Mouse (Mus musculus) lung, embryonic 16.5 days (tissue): ENCODE results near the gene Mrps18b. TPM values are rescaled to one million over a fixed set of nuclear protein-coding genes. Genes with fewer than 3 reads are reported as not detected.
A peak's percentile ranks its signal among the peaks of the same experiment; 100 is the strongest.
"Not testable (repeated sequence)": the region's sequence is repeated elsewhere in the genome, so short reads cannot be mapped to it uniquely, and the experiment has no call there.

Experiments
- ATAC-seq: fragments of 200-750 bp; cut with Nextera tagmentation; 2 replicates; pipeline ENCODE4 v1.8.0; 2017; ENCODE audit warnings: low read depth, mild to moderate bottlenecking, moderate library complexity
- H3K27ac ChIP-seq: fragments of 300-500 bp; sonication (generic); 2 replicates; pipeline ENCODE4 v1.5.1; 2014; ENCODE audit warnings: mild to moderate bottlenecking, control low read depth, low read length
- H3K27me3 ChIP-seq: fragments of 300-500 bp; sonication (generic); 2 replicates; pipeline ENCODE4 v1.6.1; 2014; ENCODE audit warnings: low read depth, low read length, mixed read lengths; ENCODE audit not compliant: control insufficient read depth, insufficient read depth
- H3K36me3 ChIP-seq: fragments of 300-500 bp; sonication (generic); 2 replicates; pipeline ENCODE4 v1.6.1; 2014; ENCODE audit warnings: low read length; ENCODE audit not compliant: control insufficient read depth, insufficient read depth
- H3K4me1 ChIP-seq: fragments of 300-500 bp; sonication (generic); replicated peaks from 2 replicates; pipeline ENCODE4 v1.6.1; 2014; ENCODE audit warnings: low read length, mixed read lengths; ENCODE audit not compliant: control insufficient read depth, insufficient read depth
- H3K4me2 ChIP-seq: fragments of 300-500 bp; sonication (generic); 2 replicates; pipeline ENCODE4 v1.6.1; 2014; ENCODE audit warnings: low read depth, low read length, control low read depth
- H3K4me3 ChIP-seq: fragments of 300-500 bp; sonication (generic); 2 replicates; pipeline ENCODE4 v1.5.1; 2014; ENCODE audit warnings: mild to moderate bottlenecking, low read length, control low read depth
- H3K9ac ChIP-seq: fragments of 300-500 bp; sonication (generic); 2 replicates; pipeline ENCODE4 v1.6.1; 2014; ENCODE audit warnings: low read length, control low read depth
- H3K9me3 ChIP-seq: fragments of 300-500 bp; sonication (generic); 2 replicates; pipeline ENCODE4 v1.6.1; 2016; ENCODE audit warnings: low read length; ENCODE audit not compliant: control insufficient read depth
- WGBS: fragments of 180-500 bp; shearing (Covaris S2); extraction: QIAGEN DNeasy Blood & Tissue Kit; methylation state at CpG from one replicate; pipeline ENCODE4 v1.1.7; 2014; 5-methylcytosine and 5-hydroxymethylcytosine counted together
- polyA plus RNA-seq: library from polyadenylated mRNA; unstranded; fragments of >200 nt; fragmentation: Nextera tagmentation; extraction: Ambion mirVana; gene quantifications from 2 replicates; pipeline ENCODE4 v1.2.1, GENCODE M21; 2015

Gene Mrps18b
- 67.5 and 73.1 TPM in 2 replicates for polyA plus RNA-seq

GRCm38 (mm10) chr17:35916297-35917142, at the start of gene Mrps18b, which contains the start of gene Ppp1r10:
Gene Mrps18b, minus strand, starts transcription at chr17:35916389.
Gene Ppp1r10, plus strand, starts transcription at chr17:35916434.
- Histone ChIP-seq H3K27me3 (no peaks in the 10 kb centered on the region), H3K36me3 (peaks cover 10% of the 10 kb centered on the region; the same call in 1 of the 2 replicates), H3K27ac (peak within 1 kb of the TSS; percentile 97), H3K4me3 (peak within 1 kb of the TSS; percentile 85), H3K4me1 (peaks cover 26% of the 10 kb centered on the region), H3K9me3 (no peaks in the 10 kb centered on the region), H3K9ac (peak within 1 kb of the TSS; percentile 94), H3K4me2 (peak within 1 kb of the TSS; percentile 98)
- peak; percentile 96 for ATAC-seq
- WGBS, result 0% methylated on average over 76 of the region's 83 CpGs

DNA sequence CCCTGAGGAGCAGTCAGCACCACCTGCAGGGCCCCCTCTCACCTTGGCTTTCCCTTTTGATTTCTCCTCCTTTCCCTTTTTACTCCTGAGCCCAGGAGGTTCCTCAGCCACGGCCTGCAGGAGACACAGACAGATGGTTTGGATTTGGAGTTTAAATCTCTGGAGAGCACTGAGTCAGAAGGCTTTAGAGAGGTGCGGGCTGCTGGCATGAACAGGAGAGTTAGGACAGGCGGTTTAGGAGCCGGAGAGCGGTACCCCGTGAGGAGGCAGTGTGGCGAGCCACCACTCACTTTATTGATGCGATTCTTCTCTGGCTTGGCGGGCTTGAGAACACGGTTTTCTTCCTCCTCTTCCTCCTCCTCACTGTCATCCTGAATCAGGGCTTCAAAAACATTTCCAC, 47.1 kb upstream of the Mrps18b start:
- H3K27me3 ChIP-seq, result no peaks in the 10 kb centered on the region
- H3K9ac ChIP-seq, result no peak overlapping the region
- no peak overlapping the region for H3K4me2 ChIP-seq
- no peak for ATAC-seq
- WGBS, result 93% methylated on average over 10 of the region's 10 CpGs
- no peak overlapping the region for H3K4me3 ChIP-seq
- H3K4me1 ChIP-seq, result peaks cover 1% of the 10 kb centered on the region; the same call in 1 of the 2 replicates
- H3K27ac ChIP-seq, result no peak overlapping the region
- H3K36me3 ChIP-seq, result peaks cover 44% of the 10 kb centered on the region
- H3K9me3 ChIP-seq, result no peaks in the 10 kb centered on the region

DNA sequence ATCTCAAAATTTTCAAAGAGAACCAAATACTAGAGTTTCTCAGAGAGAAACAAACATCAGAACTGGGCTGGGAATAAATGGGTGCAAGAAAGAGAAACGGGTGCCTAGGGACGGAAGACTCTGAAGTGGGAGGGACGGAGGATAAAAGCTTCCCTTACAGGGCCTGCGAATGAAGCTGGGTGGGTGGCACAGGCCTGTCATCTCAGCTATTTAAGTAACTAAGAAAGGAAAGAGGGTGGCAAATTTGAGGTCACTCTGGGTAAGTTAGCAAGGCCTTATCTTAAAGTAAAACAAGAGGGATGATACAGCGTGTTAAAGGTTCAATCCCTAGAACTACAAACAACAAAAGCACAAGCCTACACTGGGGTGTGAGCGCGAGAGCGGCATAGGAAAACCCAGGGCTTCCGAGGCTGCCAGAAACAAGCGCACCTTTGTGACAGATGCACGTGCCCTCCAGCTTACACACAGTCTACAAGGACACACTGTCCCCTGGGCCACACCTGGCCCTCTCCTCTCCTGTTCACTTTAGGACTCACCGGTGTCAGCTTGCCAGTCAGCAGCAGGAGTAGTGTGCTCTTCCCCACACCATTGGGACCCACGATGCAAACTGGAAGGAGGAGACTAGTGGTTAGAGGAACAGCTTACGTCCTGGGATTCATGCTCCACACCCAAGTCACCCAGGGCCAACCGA, 42.5 kb upstream of the Mrps18b start:
- H3K27me3 ChIP-seq, result no peaks in the 10 kb centered on the region
- 94% methylated on average over 15 of the region's 15 CpGs for WGBS
- H3K36me3 ChIP-seq, result peaks cover 58% of the 10 kb centered on the region
- no peak for ATAC-seq
- H3K4me2 ChIP-seq, result no peak overlapping the region
- no peaks in the 10 kb centered on the region for H3K9me3 ChIP-seq
- no peak overlapping the region for H3K4me3 ChIP-seq
- no peaks in the 10 kb centered on the region for H3K4me1 ChIP-seq
- no peak overlapping the region for H3K27ac ChIP-seq
- H3K9ac ChIP-seq, result no peak overlapping the region

GRCm38 (mm10) chr17:35954665-35955064, 38.5 kb upstream of the Mrps18b start:
- no peak for ATAC-seq
- Histone ChIP-seq H3K4me2 (no peak overlapping the region), H3K9me3 (no peaks in the 10 kb centered on the region), H3K4me3 (no peak overlapping the region), H3K27ac (no peak overlapping the region), H3K36me3 (peaks cover 28% of the 10 kb centered on the region), H3K9ac (no peak overlapping the region), H3K4me1 (no peaks in the 10 kb centered on the region), H3K27me3 (no peaks in the 10 kb centered on the region)
- whole genome bisulfite sequencing, result 75% methylated on average over 8 of the region's 8 CpGs

DNA sequence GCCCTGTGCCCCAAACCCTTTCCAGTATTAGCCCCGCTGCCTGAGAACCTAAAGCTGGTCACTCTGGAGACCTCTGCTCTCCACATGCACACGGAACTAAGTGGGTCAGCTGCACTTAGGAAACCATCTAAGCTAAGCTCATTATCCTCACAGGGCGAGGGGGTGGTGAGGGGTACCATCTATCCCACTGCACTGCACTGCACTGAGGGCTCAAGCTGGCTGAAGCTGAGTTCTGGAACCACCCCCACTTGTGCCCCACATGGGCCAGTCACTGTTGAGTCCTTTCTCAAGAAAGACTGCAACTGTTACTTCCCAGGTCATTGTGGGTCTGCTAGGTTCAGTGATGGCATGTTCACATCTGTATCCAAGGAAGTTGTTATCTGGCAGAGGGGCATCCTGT, 36.4 kb upstream of the Mrps18b start:
- not testable (repeated sequence) for H3K4me1 ChIP-seq, H3K4me2 ChIP-seq, H3K27ac ChIP-seq, H3K27me3 ChIP-seq, H3K36me3 ChIP-seq, H3K4me3 ChIP-seq, H3K9ac ChIP-seq, H3K9me3 ChIP-seq
- ATAC-seq, result 0 out of 2 replicates have a peak, but pooled peaks have one; percentile 31
- 67% methylated on average over 1 of the region's 3 CpGs for WGBS

GRCm38 (mm10) chr17:35950946-35951345, 34.8 kb upstream of the Mrps18b start:
- H3K4me3 ChIP-seq, H3K4me2 ChIP-seq, H3K27ac ChIP-seq, ATAC-seq, H3K9ac ChIP-seq, H3K9me3 ChIP-seq, H3K4me1 ChIP-seq, H3K36me3 ChIP-seq, H3K27me3 ChIP-seq: not testable (repeated sequence)

DNA sequence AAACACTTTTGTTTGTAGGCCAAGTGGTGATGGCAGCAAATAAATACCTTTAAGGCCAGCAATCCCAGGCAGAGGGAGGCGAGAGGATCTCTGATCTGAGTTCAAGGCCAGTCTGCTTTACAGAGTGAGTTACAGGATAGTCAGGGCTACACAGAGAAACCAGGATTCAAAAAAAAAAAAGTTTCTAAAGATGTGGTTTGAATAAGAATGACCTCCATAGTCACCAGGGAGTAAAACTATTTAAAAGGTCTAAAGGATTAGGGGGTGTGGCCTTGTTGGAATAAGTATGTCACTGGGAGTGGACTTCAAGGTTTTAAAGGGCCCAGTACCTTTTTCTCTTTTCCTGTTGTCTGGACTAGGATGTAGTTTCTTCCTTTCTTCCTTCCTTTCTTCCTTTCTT, 23.8 kb upstream of the Mrps18b start:
- no peak for ATAC-seq
- H3K4me1 ChIP-seq, result no peaks in the 10 kb centered on the region
- H3K9me3 ChIP-seq, result 0 out of 2 replicates have a peak, but pooled peaks cover 2% of the 10 kb centered on the region
- no peaks in the 10 kb centered on the region for H3K27me3 ChIP-seq
- H3K27ac ChIP-seq, result no peak overlapping the region
- H3K36me3 ChIP-seq, result no peaks in the 10 kb centered on the region
- WGBS, result 67% methylated on average over 1 of the region's 1 CpGs
- H3K4me3 ChIP-seq, result no peak overlapping the region
- no peak overlapping the region for H3K4me2 ChIP-seq
- no peak overlapping the region for H3K9ac ChIP-seq

- Histone ChIP-seq H3K27ac (no peak overlapping the region), H3K4me3 (no peak overlapping the region), H3K9ac (no peak overlapping the region), H3K36me3 (no peaks in the 10 kb centered on the region), H3K4me2 (no peak overlapping the region), H3K9me3 (0 out of 2 replicates have a peak, but pooled peaks cover 2% of the 10 kb centered on the region), H3K4me1 (no peaks in the 10 kb centered on the region), H3K27me3 (no peaks in the 10 kb centered on the region)
- no peak for ATAC-seq
- WGBS, result 46% methylated on average over 2 of the region's 2 CpGs
These were observed 22.9 kb upstream of the Mrps18b start for GRCm38 (mm10) chr17:35939108-35939507.

- H3K4me2 ChIP-seq, result no peak overlapping the region
- 39% methylated on average over 2 of the region's 2 CpGs for WGBS
- ATAC-seq, result peak; percentile 65
These were observed 21.6 kb upstream of the Mrps18b start for GRCm38 (mm10) chr17:35937700-35938348.

More at GRCm38 (mm10) chr17:35937700-35938348, 21.6 kb upstream of the Mrps18b start:
- H3K27me3 ChIP-seq, result no peaks in the 10 kb centered on the region
- H3K4me1 ChIP-seq, result no peaks in the 10 kb centered on the region
- H3K9me3 ChIP-seq, result 0 out of 2 replicates have a peak, but pooled peaks cover 2% of the 10 kb centered on the region
- H3K4me3 ChIP-seq, result no peak overlapping the region
- H3K27ac ChIP-seq, result no peak overlapping the region
- no peaks in the 10 kb centered on the region for H3K36me3 ChIP-seq
- H3K9ac ChIP-seq, result no peak overlapping the region
